Mouse (Mus musculus) limb, embryonic 14.5 days (tissue): ENCODE measurements around the gene Rgs6. TPM values are rescaled to one million over a fixed set of nuclear protein-coding genes. Genes with fewer than 3 reads are reported as not detected.
A peak's percentile ranks its signal among the peaks of the same experiment; 100 is the strongest.

Source experiments
- ATAC-seq: fragments of 200-750 bp; cut with Nextera tagmentation; 2 replicates; pipeline ENCODE4 v1.8.0; 2017; ENCODE audit warnings: low read depth, moderate number of reproducible peaks, moderate TSS enrichment; ENCODE audit not compliant: low FRiP score
- DNase-seq: peaks from one replicate; pipeline ENCODE4 v3.0.0-alpha.2; 2015; ENCODE audit warnings: low spot score
- H3K27ac ChIP-seq: fragments of 300-500 bp; sonication (generic); replicated peaks from 2 replicates; pipeline ENCODE4 v1.5.1; 2014; ENCODE audit warnings: low read depth, mild to moderate bottlenecking, low read length, moderate library complexity, mixed read lengths
- H3K27me3 ChIP-seq: fragments of 300-500 bp; sonication (generic); 2 replicates; pipeline ENCODE4 v1.6.1; 2014; ENCODE audit warnings: low read length, mixed read lengths; ENCODE audit not compliant: control insufficient read depth, insufficient read depth
- H3K36me3 ChIP-seq: fragments of 300-500 bp; sonication (generic); 2 replicates; pipeline ENCODE4 v1.6.1; 2014; ENCODE audit warnings: mild to moderate bottlenecking, low read length, moderate library complexity, mixed read lengths; ENCODE audit not compliant: control insufficient read depth, insufficient read depth
- H3K4me1 ChIP-seq: fragments of 300-500 bp; sonication (generic); 2 replicates; pipeline ENCODE4 v1.6.1; 2014; ENCODE audit warnings: antibody characterized with exemption, low read length, mixed read lengths; ENCODE audit not compliant: control insufficient read depth, insufficient read depth
- H3K4me2 ChIP-seq: fragments of 300-500 bp; sonication (generic); replicated peaks from 2 replicates; pipeline ENCODE4 v1.6.1; 2014; ENCODE audit warnings: low read depth, mild to moderate bottlenecking, low read length, moderate library complexity; ENCODE audit not compliant: severe bottlenecking
- H3K4me3 ChIP-seq: fragments of 300-500 bp; sonication (generic); replicated peaks from 2 replicates; pipeline ENCODE4 v1.5.1; 2014; ENCODE audit warnings: low read length
- H3K9ac ChIP-seq: fragments of 300-500 bp; sonication (generic); 2 replicates; pipeline ENCODE4 v1.6.1; 2014; ENCODE audit warnings: mild to moderate bottlenecking, low read depth, low read length, moderate library complexity; ENCODE audit not compliant: severe bottlenecking
- H3K9me3 ChIP-seq: fragments of 300-500 bp; sonication (generic); 2 replicates; pipeline ENCODE4 v1.6.1; 2016; ENCODE audit warnings: low read length; ENCODE audit not compliant: control insufficient read depth
- POLR2A ChIP-seq: fragments of 200-500 bp; IDR thresholded peaks from 2 replicates; pipeline ENCODE4 v1.8.0; 2012; ENCODE audit warnings: inconsistent platforms, mild to moderate bottlenecking, moderate library complexity, borderline replicate concordance; ENCODE audit not compliant: insufficient read depth, insufficient read length; ENCODE audit errors: extremely low read depth
- WGBS: fragments of 180-500 bp; shearing (Covaris S2); extraction: QIAGEN DNeasy Blood & Tissue Kit; methylation state at CpG from one replicate; pipeline ENCODE4 v1.1.7; 2014; 5-methylcytosine and 5-hydroxymethylcytosine counted together
- polyA plus RNA-seq, 2 experiments: library from polyadenylated mRNA; depleted of rRNA in 1 of 2; stranded (reverse) in 1 of 2; unstranded in 1 of 2; fragments of >200 nt; fragmentation: Nextera tagmentation in 1 of 2; extraction: Ambion mirVana in 1 of 2; gene quantifications; 2 replicates each; pipeline versions ENCODE4 v1.2.1 to v1.2.3; 2012 to 2014

Rgs6 gene
- polyA plus RNA-seq, 2 experiments, result 1.2 to 1.5 TPM

DNA sequence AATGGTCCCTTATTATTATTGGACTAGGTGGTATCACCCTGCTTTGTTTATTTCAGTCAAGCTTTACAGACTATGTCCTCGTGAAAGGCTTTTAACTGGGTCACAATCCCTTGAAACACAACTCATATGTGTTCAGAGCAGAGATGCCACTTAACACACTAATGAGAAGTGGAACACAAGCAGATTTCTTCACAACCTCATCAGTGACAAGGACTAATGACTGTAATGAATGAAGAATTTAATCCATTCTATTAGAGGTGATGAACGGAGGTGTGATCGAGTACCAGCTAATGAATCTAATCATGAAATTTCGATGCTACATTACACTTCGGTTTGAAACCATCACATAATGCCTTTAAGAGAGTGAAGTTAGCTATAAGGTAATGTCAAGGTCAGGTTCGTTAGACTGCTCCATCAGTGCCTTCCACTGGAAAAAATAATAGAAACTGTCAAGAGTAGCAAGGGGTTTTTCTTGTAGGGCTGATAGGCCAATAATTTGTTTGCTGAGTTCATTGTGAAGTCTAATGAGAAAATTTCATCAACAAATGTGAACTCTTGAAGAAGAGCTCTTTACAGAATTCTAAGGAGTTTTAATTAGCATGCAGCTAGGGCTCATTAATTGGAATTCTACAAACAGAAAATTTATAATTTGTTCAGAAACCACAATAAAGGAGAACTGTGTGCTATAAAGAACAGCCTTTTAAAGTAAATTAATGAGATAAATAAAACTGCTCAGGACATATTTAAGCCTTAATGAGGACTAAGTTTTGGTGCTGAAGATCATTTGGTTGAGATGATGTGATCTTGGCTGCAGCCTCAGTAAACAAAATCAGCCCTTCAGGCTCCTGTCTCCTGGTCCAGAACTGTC is 307.1 kb downstream of the Rgs6 start:
- Histone ChIP-seq H3K27ac (no peak overlapping the region), H3K36me3 (no peaks in the 10 kb centered on the region), H3K4me3 (no peak overlapping the region), H3K9me3 (no peaks in the 10 kb centered on the region), H3K9ac (no peak overlapping the region), H3K27me3 (no peaks in the 10 kb centered on the region), H3K4me1 (no peaks in the 10 kb centered on the region), H3K4me2 (no peak overlapping the region)
- ATAC-seq (no peak), DNase-seq (no peak)
- 66% methylated on average over 6 of the region's 6 CpGs for WGBS
- TF ChIP-seq POLR2A, result no peak

DNA sequence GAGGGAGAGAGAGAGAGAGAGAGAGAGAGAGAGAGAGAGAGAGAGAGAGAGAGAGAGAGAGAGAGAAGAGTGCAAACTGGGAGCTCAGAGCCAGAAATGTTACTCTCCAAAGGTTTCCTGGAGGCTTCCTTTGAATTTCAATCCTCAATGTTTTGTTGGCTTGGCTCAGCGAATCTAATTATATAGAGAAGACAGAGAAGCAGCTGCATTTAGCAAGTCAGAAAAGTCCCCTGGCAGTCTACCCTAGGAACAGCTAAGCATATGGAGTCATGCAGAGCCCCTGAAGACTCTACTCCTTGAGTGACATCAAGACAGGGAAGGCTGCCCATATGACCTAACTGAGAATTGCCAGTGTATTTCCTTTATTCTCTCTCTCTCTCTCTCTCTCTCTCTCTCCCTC is 317.7 kb downstream of the Rgs6 start:
- Histone ChIP-seq H3K9me3 (no peaks in the 10 kb centered on the region), H3K4me3 (no peak overlapping the region), H3K27me3 (no peaks in the 10 kb centered on the region), H3K9ac (no peak overlapping the region), H3K4me1 (peaks cover 10% of the 10 kb centered on the region), H3K4me2 (no peak overlapping the region), H3K36me3 (no peaks in the 10 kb centered on the region), H3K27ac (no peak overlapping the region)
- no peak for ATAC-seq
- DNase-seq, result peak; percentile 20
- no peak for TF ChIP-seq POLR2A
- WGBS, result 43% methylated on average over 1 of the region's 1 CpGs

DNA sequence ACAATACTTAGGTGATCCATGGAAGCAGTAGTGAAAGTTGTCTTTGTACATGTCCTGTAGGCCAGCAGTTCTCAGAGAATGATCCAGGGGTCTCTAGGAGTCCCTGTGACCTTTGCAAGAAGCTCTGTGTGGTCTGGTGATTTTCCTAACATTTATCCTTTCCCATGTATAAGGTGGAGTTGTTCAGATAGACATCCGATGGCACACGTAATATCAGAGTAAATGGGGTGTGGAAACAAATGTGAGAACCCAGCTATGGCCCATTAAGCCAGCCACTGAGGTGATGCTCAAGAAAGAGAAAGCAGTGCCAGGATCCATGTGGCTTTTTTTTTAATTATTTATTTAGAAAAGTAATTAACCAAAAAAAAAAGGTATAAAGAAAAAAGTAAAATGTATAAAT is 322.8 kb downstream of the Rgs6 start:
- no peaks in the 10 kb centered on the region for H3K27me3 ChIP-seq
- 92% methylated on average over 2 of the region's 2 CpGs for WGBS
- no peak for DNase-seq
- no peak overlapping the region for H3K4me2 ChIP-seq
- H3K27ac ChIP-seq, result no peak overlapping the region
- TF ChIP-seq POLR2A, result no peak
- no peak overlapping the region for H3K4me3 ChIP-seq
- no peak overlapping the region for H3K9ac ChIP-seq
- no peak for ATAC-seq
- no peaks in the 10 kb centered on the region for H3K36me3 ChIP-seq
- H3K4me1 ChIP-seq, result peaks cover 10% of the 10 kb centered on the region
- no peaks in the 10 kb centered on the region for H3K9me3 ChIP-seq

DNA sequence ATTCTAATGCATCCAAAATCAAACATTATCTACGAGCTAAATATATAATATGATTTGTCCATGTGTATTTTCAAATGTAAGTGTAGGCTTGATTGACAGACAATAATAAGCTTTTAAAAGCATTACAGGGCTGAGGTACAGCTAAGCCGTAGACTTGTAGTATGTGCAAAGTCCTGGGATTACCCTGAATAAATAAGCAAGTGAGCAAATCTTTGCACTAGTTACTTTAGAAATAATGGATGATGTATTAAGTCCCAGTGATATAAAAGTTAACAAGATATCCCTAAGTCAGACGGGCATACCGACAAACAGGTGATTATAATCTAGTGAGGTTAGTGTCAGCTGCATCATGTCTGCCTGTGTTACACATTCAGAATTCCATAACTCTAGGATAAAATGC is 326.0 kb downstream of the Rgs6 start:
- ATAC-seq (no peak), DNase-seq (no peak)
- Histone ChIP-seq H3K4me2 (no peak overlapping the region), H3K27me3 (no peaks in the 10 kb centered on the region), H3K36me3 (no peaks in the 10 kb centered on the region), H3K4me3 (no peak overlapping the region), H3K9ac (no peak overlapping the region), H3K9me3 (no peaks in the 10 kb centered on the region), H3K4me1 (no peaks in the 10 kb centered on the region), H3K27ac (no peak overlapping the region)
- no peak for TF ChIP-seq POLR2A
- WGBS, result 61% methylated on average over 4 of the region's 4 CpGs

DNA sequence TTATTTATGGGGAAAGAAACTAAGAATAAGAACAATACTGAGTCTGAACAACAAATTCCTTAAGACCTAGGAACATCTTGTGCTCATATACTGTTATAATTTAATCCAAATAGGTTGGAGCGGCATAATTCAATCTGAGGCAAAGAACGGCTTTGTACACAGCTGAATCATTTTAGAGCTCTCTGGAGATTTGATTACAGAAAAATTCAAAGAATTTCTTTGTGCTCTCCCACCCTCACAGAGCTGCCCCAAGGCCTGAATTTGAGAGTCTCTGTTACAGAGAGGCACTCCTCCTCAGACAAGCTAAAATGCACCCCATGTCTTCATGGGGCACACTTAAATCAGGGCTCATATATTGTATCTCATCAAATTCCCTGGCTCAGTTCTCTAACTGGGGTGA is 332.1 kb downstream of the Rgs6 start:
- 24% methylated on average over 2 of the region's 2 CpGs for WGBS
- ATAC-seq, result no peak

More for the DNA sequence above, 332.1 kb downstream of the Rgs6 start:
- TF ChIP-seq POLR2A, result no peak
- Histone ChIP-seq H3K27ac (no peak overlapping the region), H3K9me3 (no peaks in the 10 kb centered on the region), H3K4me1 (peaks cover 4% of the 10 kb centered on the region), H3K4me2 (no peak overlapping the region), H3K36me3 (no peaks in the 10 kb centered on the region), H3K9ac (no peak overlapping the region), H3K4me3 (no peak overlapping the region), H3K27me3 (no peaks in the 10 kb centered on the region)
- DNase-seq, result peak; percentile 51
